ENCODE assay signal across 8 mouse cellular contexts in genomic region chr7:30552102-30553020, GRCm38 (mm10). TPM values are rescaled to one million over a fixed set of nuclear protein-coding genes. Genes with fewer than 3 reads are reported as not detected.
DNase-seq lines count a peak whose midpoint lies in the region; ATAC-seq and TF ChIP-seq lines count a peak whose summit lies in the region.

Hspb6 (plus strand) TSS chr7:30552178.
Proser3 (minus strand) TSS chr7:30552299.

- H3K27me3 ChIP-seq in embryonic facial prominence, embryonic 13.5 days, result no peaks in the 10 kb centered on the region
- no peaks in the 10 kb centered on the region for H3K27me3 ChIP-seq in kidney, adult 2 months (replicated peaks; ENCODE audit: control insufficient read depth, insufficient read depth, low read length)
- no peaks in the 10 kb centered on the region for H3K27me3 ChIP-seq in limb, embryonic 12.5 days
- no peaks in the 10 kb centered on the region for H3K27me3 ChIP-seq in midbrain, embryonic 15.5 days (replicated peaks)
- no peaks in the 10 kb centered on the region for H3K27me3 ChIP-seq in spleen, adult 2 months (ENCODE audit: control insufficient read depth, insufficient read depth, low read length)

- no peaks in the 10 kb centered on the region for H3K9me3 ChIP-seq in embryonic facial prominence, embryonic 13.5 days
- no peaks in the 10 kb centered on the region for H3K9me3 ChIP-seq in limb, embryonic 12.5 days
- no peaks in the 10 kb centered on the region for H3K9me3 ChIP-seq in midbrain, embryonic 15.5 days

- peak; percentile 47 for TF ChIP-seq POLR2A in kidney, adult 2 months (IDR thresholded peaks at IDR 0.05; ENCODE audit: low read depth, low read length)
- peak; percentile 54 for TF ChIP-seq POLR2A in spleen, adult 2 months (IDR thresholded peaks at IDR 0.05; ENCODE audit: low read depth, low read length)

- H3K4me1 ChIP-seq in embryonic facial prominence, embryonic 13.5 days, result peaks cover 20% of the 10 kb centered on the region
- H3K4me1 ChIP-seq in kidney, adult 2 months (ENCODE audit: control insufficient read depth, insufficient read depth, low read length), result no peaks in the 10 kb centered on the region; the same call in 1 of the 2 replicates
- peaks cover 13% of the 10 kb centered on the region for H3K4me1 ChIP-seq in limb, embryonic 12.5 days (replicated peaks)
- H3K4me1 ChIP-seq in midbrain, embryonic 15.5 days, result peaks cover 15% of the 10 kb centered on the region
- peaks cover 5% of the 10 kb centered on the region for H3K4me1 ChIP-seq in spleen, adult 2 months (ENCODE audit: control insufficient read depth, insufficient read depth, insufficient read length)

- peak within 1 kb of the TSS; percentile 99 for H3K27ac ChIP-seq in embryonic facial prominence, embryonic 13.5 days
- peak within 1 kb of the TSS; percentile 99 for H3K27ac ChIP-seq in kidney, adult 2 months (ENCODE audit: insufficient read depth, low read depth, low read length)
- peak within 1 kb of the TSS; percentile 96 for H3K27ac ChIP-seq in limb, embryonic 12.5 days
- H3K27ac ChIP-seq in midbrain, embryonic 15.5 days, result peak within 1 kb of the TSS; percentile 97
- peak within 1 kb of the TSS; percentile 99 for H3K27ac ChIP-seq in spleen, adult 2 months (ENCODE audit: insufficient read depth, low read length)

- TF ChIP-seq CTCF in kidney, adult 2 months (conservative IDR thresholded peaks at IDR 0.05; ENCODE audit: insufficient read depth, insufficient read length, low read depth, low read length), result no peak
- TF ChIP-seq CTCF in spleen, adult 2 months (IDR thresholded peaks at IDR 0.05; ENCODE audit: extremely low read depth, insufficient read depth, insufficient read length, insufficient replicate concordance), result 0 out of 2 replicates have a peak, but pooled peaks have one; percentile 5

- H3K4me3 ChIP-seq in embryonic facial prominence, embryonic 13.5 days, result peak within 1 kb of the TSS; percentile 61
- H3K4me3 ChIP-seq in kidney, adult 2 months (ENCODE audit: insufficient read depth, low read depth, low read length), result peak within 1 kb of the TSS; percentile 98
- peak within 1 kb of the TSS; percentile 52 for H3K4me3 ChIP-seq in limb, embryonic 12.5 days (replicated peaks)
- peak within 1 kb of the TSS; percentile 71 for H3K4me3 ChIP-seq in midbrain, embryonic 15.5 days
- peak within 1 kb of the TSS; percentile 87 for H3K4me3 ChIP-seq in spleen, adult 2 months (ENCODE audit: extremely low read depth, insufficient read depth, insufficient read length)

- peak; percentile 93 for DNase-seq in 3134 (ENCODE audit: extremely low read depth, insufficient read length, low spot score)
- peak; percentile 95 to 97 for DNase-seq in adrenal gland, postnatal 36 days
- peak; percentile 99 for DNase-seq in heart, adult 18-20 months
- DNase-seq in kidney, adult 2 months, result peak; percentile 100
- peak; percentile 94 to 97 for DNase-seq in spleen, adult 2 months (ENCODE audit: low read depth in 1 of 2, low spot score in 2 of 2)

- H3K36me3 ChIP-seq in embryonic facial prominence, embryonic 13.5 days, result peaks cover 50% of the 10 kb centered on the region
- H3K36me3 ChIP-seq in kidney, adult 2 months (ENCODE audit: control insufficient read depth, insufficient read depth, low read length), result no peaks in the 10 kb centered on the region
- peaks cover 52% of the 10 kb centered on the region for H3K36me3 ChIP-seq in limb, embryonic 12.5 days
- H3K36me3 ChIP-seq in midbrain, embryonic 15.5 days (replicated peaks), result peaks cover 28% of the 10 kb centered on the region; the same call in 1 of the 2 replicates
- H3K36me3 ChIP-seq in spleen, adult 2 months (ENCODE audit: control insufficient read depth, insufficient read depth, low read length), result peaks cover 16% of the 10 kb centered on the region

- ATAC-seq in embryonic facial prominence, embryonic 13.5 days (ENCODE audit: insufficient number of reproducible peaks, insufficient read depth, low FRiP score, low TSS enrichment, low read depth), result peak; percentile 96
- ATAC-seq in limb, embryonic 12.5 days (ENCODE audit: insufficient number of reproducible peaks, insufficient read depth, low FRiP score, low TSS enrichment, low read depth), result peak; percentile 94
- ATAC-seq in midbrain, embryonic 15.5 days (replicated peaks), result peak; percentile 96

- WGBS in embryonic facial prominence, embryonic 13.5 days, result under 1% methylated on average over 44 of the region's 44 CpGs
- WGBS in kidney, adult 2 months, result under 1% methylated on average over 44 of the region's 44 CpGs
- WGBS in limb, embryonic 12.5 days, result 1% methylated on average over 44 of the region's 44 CpGs
- under 1% methylated on average over 44 of the region's 44 CpGs for WGBS in midbrain, embryonic 15.5 days
- under 1% methylated on average over 44 of the region's 44 CpGs for WGBS in spleen, adult 2 months

- peak within 1 kb of the TSS; percentile 82 for H3K9ac ChIP-seq in embryonic facial prominence, embryonic 13.5 days
- peak within 1 kb of the TSS; percentile 75 for H3K9ac ChIP-seq in limb, embryonic 12.5 days (replicated peaks)
- H3K9ac ChIP-seq in midbrain, embryonic 15.5 days, result peak within 1 kb of the TSS; percentile 62

- H3K4me2 ChIP-seq in embryonic facial prominence, embryonic 13.5 days, result peak within 1 kb of the TSS; percentile 94
- H3K4me2 ChIP-seq in limb, embryonic 12.5 days, result peak within 1 kb of the TSS; percentile 89
- H3K4me2 ChIP-seq in midbrain, embryonic 15.5 days, result peak within 1 kb of the TSS; percentile 90

RNA-seq across cellular contexts. Expression of gene Hspb6, which starts in this region (rescaled TPM):
- total RNA-seq in adrenal gland, postnatal 36 days (2021), result 10 to 100 TPM; 27.1 to 28.3 TPM
- 16.5 and 21.0 TPM in 2 replicates for polyA plus RNA-seq in embryonic facial prominence, embryonic 13.5 days (2015; fragmentation: Nextera tagmentation; extraction: Ambion mirVana)
- 100 to 1,000 TPM; 845 to 870 TPM for total RNA-seq in heart, adult 18-20 months (2021)
- 21.6 and 50.4 TPM in 2 replicates for polyA plus RNA-seq in kidney, adult 2 months (2012; rRNA removed)
- polyA plus RNA-seq in limb, embryonic 12.5 days (2016; fragmentation: Nextera tagmentation; extraction: Ambion mirVana), result 9.5 and 10.9 TPM in 2 replicates
- 7.8 and 9.9 TPM in 2 replicates for polyA plus RNA-seq in midbrain, embryonic 15.5 days (2015; fragmentation: Nextera tagmentation; extraction: Ambion mirVana)
- polyA plus RNA-seq in spleen, adult 2 months (2012; rRNA removed), result 10.7 and 12.1 TPM in 2 replicates

RNA-seq across cellular contexts. Expression of gene Proser3, which starts in this region (rescaled TPM):
- total RNA-seq in adrenal gland, postnatal 36 days (2021), result 1 to 10 TPM; 7.8 to 8.5 TPM
- 15.8 and 17.4 TPM in 2 replicates for polyA plus RNA-seq in embryonic facial prominence, embryonic 13.5 days (2015; fragmentation: Nextera tagmentation; extraction: Ambion mirVana)
- total RNA-seq in heart, adult 18-20 months (2021), result 1 to 10 TPM; 2.1 to 4.6 TPM
- polyA plus RNA-seq in kidney, adult 2 months (2012; rRNA removed), result 7.1 and 8.5 TPM in 2 replicates
- polyA plus RNA-seq in limb, embryonic 12.5 days (2016; fragmentation: Nextera tagmentation; extraction: Ambion mirVana), result 15.3 and 16.0 TPM in 2 replicates
- 7.7 and 9.4 TPM in 2 replicates for polyA plus RNA-seq in midbrain, embryonic 15.5 days (2015; fragmentation: Nextera tagmentation; extraction: Ambion mirVana)
- polyA plus RNA-seq in spleen, adult 2 months (2012; rRNA removed), result 8.5 and 10.8 TPM in 2 replicates

Comparison
In these comparisons a context has a peak if more than half of its experiments do, and no peak if none do; other contexts are left out.
1. Peak in every context shown above with its lines: DNase-seq, ATAC-seq, H3K4me3 ChIP-seq and H3K27ac ChIP-seq.
2. RNA of gene Hspb6 (total RNA-seq): 845 to 870 TPM in heart, adult 18-20 months; 27.1 to 28.3 TPM in adrenal gland, postnatal 36 days; every median in the first group is over 10 times any median in the second.